15 mouse cellular contexts compared by ENCODE assay signal in the genomic region with DNA sequence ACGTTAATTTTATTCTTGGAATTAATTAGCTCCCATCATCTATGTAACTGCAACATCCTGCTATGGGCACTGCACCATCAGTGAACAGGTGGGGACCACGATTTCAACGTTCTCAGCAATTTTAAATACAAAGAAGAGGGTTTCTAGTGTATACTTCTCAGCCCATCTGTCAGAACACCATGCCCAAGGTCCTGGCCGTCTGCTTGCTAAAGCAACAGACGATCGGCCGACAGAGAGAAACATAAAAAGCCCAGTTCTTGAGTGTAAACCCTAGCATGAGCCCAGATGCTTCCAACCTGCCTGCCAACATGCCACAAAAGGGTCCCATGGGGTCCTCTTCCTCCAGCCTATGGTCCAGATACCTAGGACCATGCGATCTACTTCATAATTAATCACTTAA.
DNase-seq lines count a peak whose midpoint lies in the region; ATAC-seq and TF ChIP-seq lines count a peak whose summit lies in the region.
"Had no signal": no experiment of that assay in that cellular context is flagged by ENCODE, and none has a peak within 500 bp of the region (broad histone marks: within the 10 kb centered on the region; RNA-seq: fewer than 3 reads in every experiment).

No protein-coding gene starts in this region.

- no peak overlapping the region for H3K4me2 ChIP-seq in forebrain, postnatal 0 days (ENCODE audit: low read depth)
- no peak overlapping the region for H3K4me2 ChIP-seq in heart, embryonic 11.5 days
- H3K4me2 ChIP-seq: heart, embryonic 13.5 days; limb, embryonic 15.5 days had no signal

- H3K36me3 ChIP-seq in forebrain, postnatal 0 days (ENCODE audit: insufficient read depth) = no peaks in the 10 kb centered on the region
- no peaks in the 10 kb centered on the region for H3K36me3 ChIP-seq in heart, embryonic 11.5 days (ENCODE audit: control insufficient read depth, insufficient read depth, low read length)
- H3K36me3 ChIP-seq: heart, embryonic 13.5 days; limb, embryonic 15.5 days had no signal

- H3K4me3 ChIP-seq in forebrain, postnatal 0 days (ENCODE audit: low read depth, low read length) = no peak overlapping the region
- H3K4me3 ChIP-seq in heart, embryonic 11.5 days (ENCODE audit: low read depth, low read length) = no peak overlapping the region
- H3K4me3 ChIP-seq: heart, embryonic 13.5 days; limb, embryonic 15.5 days had no signal

- H3K27me3 ChIP-seq in forebrain, postnatal 0 days (ENCODE audit: insufficient read depth, low read length) = no peaks in the 10 kb centered on the region
- no peaks in the 10 kb centered on the region for H3K27me3 ChIP-seq in heart, embryonic 11.5 days (ENCODE audit: control insufficient read depth, insufficient read depth, low read length)
- H3K27me3 ChIP-seq: heart, embryonic 13.5 days; limb, embryonic 15.5 days had no signal

- H3K27ac ChIP-seq in forebrain, postnatal 0 days (ENCODE audit: low read depth, low read length) = peak overlapping the region; percentile 50
- H3K27ac ChIP-seq in heart, embryonic 11.5 days (ENCODE audit: low read depth, low read length) = no peak overlapping the region
- H3K27ac ChIP-seq: heart, embryonic 13.5 days; limb, embryonic 15.5 days had no signal

- peak; percentile 58; the same call in 1 of the 2 replicates for ATAC-seq in cerebellum, adult (ENCODE audit: insufficient number of reproducible peaks, low FRiP score, low TSS enrichment)
- peak; percentile 75 for ATAC-seq in forebrain, postnatal 0 days
- no peak for ATAC-seq in heart, embryonic 11.5 days (replicated peaks; ENCODE audit: insufficient number of reproducible peaks, low FRiP score, low TSS enrichment)

- peak; percentile 53 for DNase-seq in layer of hippocampus, adult 11-12 months (ENCODE audit: low spot score)
- no peak for DNase-seq in layer of hippocampus, postnatal 36 days
- DNase-seq in cerebellum, adult 8-10 months = peak; percentile 41
- DNase-seq in forebrain, postnatal 0 days = peak; percentile 76
- no peak for DNase-seq in adrenal gland, postnatal 14 days
- DNase-seq in lung, postnatal 4 days = no peak
- DNase-seq: gastrocnemius, postnatal 36 days; kidney, adult 2 months; kidney, postnatal 36 days; lung, postnatal 10 days; thymus, postnatal 25 days had no signal

- H3K4me1 ChIP-seq in forebrain, postnatal 0 days (ENCODE audit: insufficient read depth) = no peaks in the 10 kb centered on the region
- H3K4me1 ChIP-seq in heart, embryonic 11.5 days (ENCODE audit: control insufficient read depth, insufficient read depth, low read length) = no peaks in the 10 kb centered on the region
- H3K4me1 ChIP-seq: heart, embryonic 13.5 days; limb, embryonic 15.5 days had no signal

- WGBS in forebrain, postnatal 0 days = 59% methylated on average over 8 of the region's 8 CpGs
- WGBS in heart, embryonic 11.5 days (ENCODE audit: insufficient replicate concordance) = 79% methylated on average over 8 of the region's 8 CpGs

- no peak overlapping the region for H3K9ac ChIP-seq in forebrain, postnatal 0 days
- H3K9ac ChIP-seq in heart, embryonic 11.5 days (ENCODE audit: low read depth, low read length) = no peak overlapping the region
- H3K9ac ChIP-seq: heart, embryonic 13.5 days; limb, embryonic 15.5 days had no signal

- no peaks in the 10 kb centered on the region for H3K9me3 ChIP-seq in forebrain, postnatal 0 days (ENCODE audit: low read length)
- no peaks in the 10 kb centered on the region for H3K9me3 ChIP-seq in heart, embryonic 11.5 days (replicated peaks; ENCODE audit: control insufficient read depth, low read length)
- H3K9me3 ChIP-seq: heart, embryonic 13.5 days; limb, embryonic 15.5 days had no signal

- no peak for TF ChIP-seq CTCF in forebrain, postnatal 0 days (IDR thresholded peaks at IDR 0.05; ENCODE audit: low read depth)

Comparison
In these comparisons a context has a peak if more than half of its experiments do, and no peak if none do; other contexts are left out.
1. DNase-seq: peak in layer of hippocampus, adult 11-12 months (single experiment), cerebellum, adult 8-10 months (single experiment) and forebrain, postnatal 0 days (single experiment); none in layer of hippocampus, postnatal 36 days (0 of 2), adrenal gland, postnatal 14 days (single experiment) and lung, postnatal 4 days (0 of 2).